Mouse (Mus musculus): ENCODE measurements around the gene Slitrk5.
"Not testable (repeated sequence)": the region's sequence is repeated elsewhere in the genome, so short reads cannot be mapped to it uniquely, and the experiment has no call there.

The Slitrk5 gene

GRCm38 (mm10) chr14:111674664-111675147 is at the start of gene Slitrk5:
Slitrk5 (plus strand) TSS chr14:111675097.
- DNase-seq: peak; percentile 88

GRCm38 (mm10) chr14:111672942-111673341 is 2.0 kb upstream of the Slitrk5 start:
- DNase-seq: no peak

- DNase-seq: peak; percentile 45
Measured at GRCm38 (mm10) chr14:111675211-111676165, 591 bp downstream of the Slitrk5 start.

- peak; percentile 31 for DNase-seq
Measured at GRCm38 (mm10) chr14:111676166-111676581, 1.3 kb downstream of the Slitrk5 start.

GRCm38 (mm10) chr14:111676851-111677291 is 2.0 kb downstream of the Slitrk5 start:
- no peak for DNase-seq

GRCm38 (mm10) chr14:111677361-111678070 is 2.6 kb downstream of the Slitrk5 start:
- no peak for DNase-seq

GRCm38 (mm10) chr14:111680271-111680670 is 5.4 kb downstream of the Slitrk5 start:
- no peak for DNase-seq

- peak; percentile 5 for DNase-seq
Measured at GRCm38 (mm10) chr14:111681092-111681708, 6.3 kb downstream of the Slitrk5 start.

GRCm38 (mm10) chr14:111681773-111682172 is 6.9 kb downstream of the Slitrk5 start:
- no peak for DNase-seq

- DNase-seq: no peak
Measured at GRCm38 (mm10) chr14:111683543-111683942, 8.6 kb downstream of the Slitrk5 start.

- DNase-seq: not testable (repeated sequence)
Measured at GRCm38 (mm10) chr14:111690139-111690538, 15.2 kb downstream of the Slitrk5 start.

GRCm38 (mm10) chr14:111729833-111730232 is 54.9 kb downstream of the Slitrk5 start:
- no peak for DNase-seq

Data from kidney, postnatal 10 days (tissue).